Mouse (Mus musculus): ENCODE measurements at regions not wholly inside any gene's neighbourhood (a gene's known extent, or its start where the extent isn't known, plus 50 kb on each side); places are given as distances from the start of the nearest gene placed in this dataset.

DNA sequence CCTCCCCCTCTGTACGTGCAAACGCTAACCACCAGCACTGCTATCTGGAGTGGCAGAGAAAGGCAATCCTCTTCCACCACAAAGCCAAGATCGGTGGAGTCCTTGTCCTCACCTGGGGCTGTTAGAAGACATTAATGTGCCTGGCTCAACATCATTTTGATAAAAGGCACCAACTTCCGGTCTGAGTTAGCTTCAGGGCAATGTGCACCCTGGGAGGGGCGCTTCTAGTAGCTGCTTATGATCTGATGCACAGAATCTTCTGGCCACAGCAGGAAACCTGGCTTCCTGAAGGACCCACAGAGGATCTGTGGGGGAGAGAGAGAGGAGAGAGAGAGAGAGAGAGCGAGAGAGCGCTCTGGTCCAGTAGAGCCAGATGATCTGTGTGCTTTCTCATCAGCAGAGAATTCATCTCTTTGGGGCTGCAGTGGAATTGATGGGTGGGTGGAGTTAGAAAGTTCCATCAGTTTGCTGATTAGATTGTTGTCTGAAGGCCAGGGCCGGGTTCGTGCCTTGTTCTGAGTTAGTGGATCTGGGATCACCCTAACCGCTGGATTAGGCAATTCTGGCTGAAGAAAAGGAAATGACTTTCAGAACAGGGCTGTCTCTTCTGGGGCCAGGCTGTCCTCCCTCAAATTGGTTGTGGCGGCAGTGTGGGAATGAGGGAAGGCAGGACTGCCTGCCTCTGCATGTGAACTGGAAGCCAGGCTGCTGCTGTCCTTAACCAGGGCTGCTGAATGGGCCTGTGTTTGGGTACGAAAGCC, 101.3 kb upstream of the Pmepa1 start:
- no peak for TF ChIP-seq CTCF (conservative IDR thresholded peaks at IDR 0.05; ENCODE audit: low read length)
- TF ChIP-seq NANOG (IDR thresholded peaks at IDR 0.05; ENCODE audit: borderline replicate concordance, low read length), result no peak
- TF ChIP-seq POU5F1 (IDR thresholded peaks at IDR 0.05; ENCODE audit: borderline replicate concordance, low read length), result no peak

All from E14TG2a.4 (cell line).